Mouse (Mus musculus) testis, adult 2 months (tissue): Measurements from ENCODE around the gene Smap1.

Experiments used
- CTCF ChIP-seq: fragments of 200-500 bp; IDR thresholded peaks from 2 replicates; pipeline ENCODE4 v1.5.1; 2012; ENCODE audit warnings: low read depth, mild to moderate bottlenecking, inconsistent platforms, low read length, moderate library complexity; ENCODE audit not compliant: control insufficient read depth, insufficient read depth, insufficient replicate concordance
- POLR2A ChIP-seq: fragments of 200-500 bp; IDR thresholded peaks from 2 replicates; pipeline ENCODE4 v1.6.1; 2012; ENCODE audit warnings: low read depth, mild to moderate bottlenecking, inconsistent platforms, low read length, moderate library complexity; ENCODE audit not compliant: control insufficient read depth

GRCm38 (mm10) chr1:23884914-23885313 is 37.2 kb downstream of the Smap1 start:
- TF ChIP-seq POLR2A = no peak
- no peak for TF ChIP-seq CTCF
